Mouse (Mus musculus) myocyte (in vitro differentiated cells): ENCODE results near the gene Aven. TPM values are rescaled to one million over a fixed set of nuclear protein-coding genes. Genes with fewer than 3 reads are reported as not detected.

Experiments
- H3K27me3 ChIP-seq: one replicate; pipeline ENCODE4 v1.6.1; 2011; ENCODE audit not compliant: control insufficient read depth, insufficient read depth, insufficient read length
- H3K36me3 ChIP-seq: one replicate; pipeline ENCODE4 v1.6.1; 2011; ENCODE audit not compliant: control insufficient read depth, insufficient read depth
- H3K4me2 ChIP-seq: one replicate; pipeline ENCODE4 v1.6.1; 2011; ENCODE audit warnings: low read depth, control low read depth
- H3K4me3 ChIP-seq: one replicate; pipeline ENCODE4 v1.5.1; 2011; ENCODE audit warnings: mild to moderate bottlenecking, control low read depth, moderate library complexity
- H3K79me2 ChIP-seq: one replicate; pipeline ENCODE4 v1.6.1; 2011; ENCODE audit not compliant: control insufficient read depth, insufficient read depth
- H3ac ChIP-seq: one replicate; pipeline ENCODE4 v1.6.1; 2011; ENCODE audit not compliant: control insufficient read depth, insufficient read length
- CEBPB ChIP-seq: IDR thresholded peaks from 2 replicates; pipeline ENCODE4 v1.6.1; 2011; ENCODE audit warnings: mild to moderate bottlenecking, moderate library complexity; ENCODE audit not compliant: poor library complexity, insufficient read depth, severe bottlenecking
- E2F4 ChIP-seq: IDR thresholded peaks from one replicate; pipeline ENCODE4 v1.6.1; 2011; ENCODE audit warnings: mild to moderate bottlenecking, control low read depth, moderate library complexity; ENCODE audit not compliant: insufficient read depth
- MAX ChIP-seq: IDR thresholded peaks from one replicate; pipeline ENCODE4 v1.6.1; 2011; ENCODE audit warnings: low read depth, mild to moderate bottlenecking, control low read depth
- MYOD1 ChIP-seq, 3 experiments: IDR thresholded peaks; one replicate each; pipeline ENCODE4 v1.6.1; 2011; ENCODE audit warnings: control low read depth in 2 of 3, low read depth in 2 of 3, mild to moderate bottlenecking in 2 of 3, moderate library complexity in 1 of 3; ENCODE audit not compliant: insufficient read length in 2 of 3, control insufficient read depth in 1 of 3
- MYOG ChIP-seq, 3 experiments: IDR thresholded peaks; one replicate each; pipeline ENCODE4 v1.6.1; 2011; ENCODE audit warnings: control low read depth in 2 of 3, low read depth in 2 of 3, mild to moderate bottlenecking in 2 of 3; ENCODE audit not compliant: insufficient read length in 2 of 3, control insufficient read depth in 1 of 3, insufficient read depth in 1 of 3
- POLR2A ChIP-seq: IDR thresholded peaks from one replicate; pipeline ENCODE4 v1.6.1; 2011; ENCODE audit warnings: low read depth, mild to moderate bottlenecking, control low read depth, moderate library complexity; ENCODE audit not compliant: insufficient read length
- POLR2AphosphoS2 ChIP-seq: IDR thresholded peaks from one replicate; pipeline ENCODE4 v1.6.1; 2011; ENCODE audit warnings: low read depth, control low read depth; ENCODE audit not compliant: insufficient read length
- REST ChIP-seq: IDR thresholded peaks from one replicate; pipeline ENCODE4 v1.6.1; 2011; ENCODE audit warnings: mild to moderate bottlenecking, control low read depth, moderate library complexity; ENCODE audit not compliant: insufficient read depth, insufficient read length
- SRF ChIP-seq: IDR thresholded peaks from one replicate; pipeline ENCODE4 v1.6.1; 2011; ENCODE audit warnings: low read depth; ENCODE audit not compliant: control insufficient read depth, insufficient read length
- TCF12 ChIP-seq: IDR thresholded peaks from one replicate; pipeline ENCODE4 v1.6.1; 2011; ENCODE audit warnings: mild to moderate bottlenecking, control low read depth; ENCODE audit not compliant: poor library complexity, insufficient read depth, severe bottlenecking
- TCF3 ChIP-seq: IDR thresholded peaks from one replicate; pipeline ENCODE4 v1.6.1; 2011; ENCODE audit warnings: low read depth, control low read depth; ENCODE audit not compliant: insufficient read length
- USF1 ChIP-seq: IDR thresholded peaks from one replicate; pipeline ENCODE4 v1.6.1; 2011; ENCODE audit warnings: low read depth, mild to moderate bottlenecking, control low read depth, moderate library complexity
- polyA plus RNA-seq: library from polyadenylated mRNA; unstranded; fragments of >200 nt; fragmentation: generic; extraction: Trizol; gene quantifications from one replicate; pipeline ENCODE4 v1.2.1, GENCODE M21; 2012; ENCODE audit warnings: missing spikeins

Gene Aven
- polyA plus RNA-seq, 1 experiment: 11.8 TPM

DNA sequence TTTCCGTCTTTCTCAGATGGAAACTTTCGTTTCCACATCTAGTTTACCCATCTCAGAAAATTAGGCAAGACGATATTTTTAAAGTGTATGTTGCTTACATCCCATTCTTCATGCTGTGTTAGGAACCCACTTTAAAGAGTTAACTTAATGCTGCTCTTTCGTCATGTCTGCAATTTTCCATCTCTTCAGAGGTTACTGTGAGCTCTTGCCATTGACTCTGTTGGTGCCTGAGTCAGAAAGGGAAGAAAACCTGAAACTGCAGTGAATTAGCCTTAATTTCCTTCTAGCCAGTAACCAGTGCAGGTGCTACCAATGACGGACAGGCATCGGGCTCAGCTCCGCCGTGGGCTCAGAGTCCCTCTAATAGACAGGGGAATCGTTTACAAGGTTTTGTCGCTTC, 63.8 kb downstream of the Aven start:
- no peak for TF ChIP-seq SRF
- H3K36me3 ChIP-seq: no peaks in the 10 kb centered on the region
- H3K4me2 ChIP-seq: no peak overlapping the region
- H3K79me2 ChIP-seq: no peaks in the 10 kb centered on the region
- H3K4me3 ChIP-seq: no peak overlapping the region
- no peak overlapping the region for H3ac ChIP-seq
- no peaks in the 10 kb centered on the region for H3K27me3 ChIP-seq

- H3ac ChIP-seq: no peak overlapping the region
- H3K36me3 ChIP-seq: no peaks in the 10 kb centered on the region
- no peaks in the 10 kb centered on the region for H3K79me2 ChIP-seq
- no peaks in the 10 kb centered on the region for H3K27me3 ChIP-seq
- TF ChIP-seq POLR2A: no peak
- no peak for TF ChIP-seq POLR2AphosphoS2
- no peak for TF ChIP-seq SRF
- no peak overlapping the region for H3K4me2 ChIP-seq
- no peak overlapping the region for H3K4me3 ChIP-seq
Measured at GRCm38 (mm10) chr2:112557453-112557852, 64.7 kb downstream of the Aven start.

GRCm38 (mm10) chr2:112561549-112561948, 68.8 kb downstream of the Aven start:
- no peak overlapping the region for H3K4me2 ChIP-seq
- H3K27me3 ChIP-seq: no peaks in the 10 kb centered on the region
- no peak for TF ChIP-seq CEBPB
- no peak for TF ChIP-seq E2F4
- TF ChIP-seq MYOG (IDR thresholded peaks at IDR 0.05; ENCODE audit: control insufficient read depth in 1 of 3, insufficient read depth in 1 of 3, insufficient read length in 2 of 3, low read depth in 2 of 3): no peak
- no peak for TF ChIP-seq TCF3
- no peak for TF ChIP-seq POLR2AphosphoS2
- TF ChIP-seq MAX: no peak
- TF ChIP-seq REST: no peak
- no peak for TF ChIP-seq MYOD1 (IDR thresholded peaks at IDR 0.05; ENCODE audit: control insufficient read depth in 1 of 3, insufficient read length in 2 of 3, low read depth in 2 of 3)
- TF ChIP-seq USF1: no peak
- TF ChIP-seq TCF12: no peak
- TF ChIP-seq SRF: no peak
- H3K4me3 ChIP-seq: no peak overlapping the region
- H3K79me2 ChIP-seq: no peaks in the 10 kb centered on the region
- no peak overlapping the region for H3ac ChIP-seq
- H3K36me3 ChIP-seq: no peaks in the 10 kb centered on the region

DNA sequence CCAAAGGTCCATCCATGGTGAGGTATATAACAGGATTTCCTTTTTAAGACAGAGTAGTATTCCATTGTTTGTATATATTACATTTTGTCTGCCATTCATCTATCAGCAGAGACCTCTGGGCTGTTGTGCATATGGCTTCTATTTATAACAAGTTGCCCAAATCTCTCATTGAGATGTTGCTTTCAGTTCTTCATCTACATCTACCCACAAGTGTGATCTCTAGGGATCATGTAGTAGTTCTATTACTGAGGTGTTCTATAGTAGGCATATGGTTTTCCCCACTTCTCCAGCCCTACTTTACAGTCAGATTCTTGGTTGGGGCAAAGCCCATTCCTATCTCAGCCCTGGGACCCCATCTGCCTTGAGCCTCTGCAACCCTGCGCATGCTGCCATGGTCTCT, 72.3 kb downstream of the Aven start:
- Histone ChIP-seq H3K79me2 (no peaks in the 10 kb centered on the region), H3ac (no peak overlapping the region), H3K36me3 (no peaks in the 10 kb centered on the region), H3K27me3 (no peaks in the 10 kb centered on the region), H3K4me2 (no peak overlapping the region), H3K4me3 (no peak overlapping the region)
- no peak for TF ChIP-seq USF1
- no peak for TF ChIP-seq REST
- TF ChIP-seq MYOG (IDR thresholded peaks at IDR 0.05; ENCODE audit: control insufficient read depth in 1 of 3, insufficient read depth in 1 of 3, insufficient read length in 2 of 3, low read depth in 2 of 3): no peak
- TF ChIP-seq E2F4: no peak
- TF ChIP-seq CEBPB: no peak
- TF ChIP-seq TCF12: no peak
- TF ChIP-seq MAX: no peak
- no peak for TF ChIP-seq POLR2A
- TF ChIP-seq MYOD1 (IDR thresholded peaks at IDR 0.05; ENCODE audit: control insufficient read depth in 1 of 3, insufficient read length in 2 of 3, low read depth in 2 of 3): no peak
- no peak for TF ChIP-seq SRF
- no peak for TF ChIP-seq TCF3

GRCm38 (mm10) chr2:112566290-112567085, 73.7 kb downstream of the Aven start:
- no peak overlapping the region for H3K4me2 ChIP-seq
- TF ChIP-seq E2F4 (no peak), MYOG (IDR thresholded peaks at IDR 0.05; ENCODE audit: control insufficient read depth in 1 of 3, insufficient read depth in 1 of 3, insufficient read length in 2 of 3, low read depth in 2 of 3) (no peak), POLR2AphosphoS2 (no peak), MAX (no peak), SRF (no peak), MYOD1 (IDR thresholded peaks at IDR 0.05; ENCODE audit: control insufficient read depth in 1 of 3, insufficient read length in 2 of 3, low read depth in 2 of 3) (no peak), REST (no peak), POLR2A (no peak), CEBPB (no peak), TCF3 (no peak), TCF12 (no peak), USF1 (no peak)
- H3K79me2 ChIP-seq: no peaks in the 10 kb centered on the region
- no peaks in the 10 kb centered on the region for H3K27me3 ChIP-seq
- no peak overlapping the region for H3K4me3 ChIP-seq
- no peak overlapping the region for H3ac ChIP-seq
- H3K36me3 ChIP-seq: no peaks in the 10 kb centered on the region
